Mouse (Mus musculus) thymus, adult 2 months (tissue): Measurements from ENCODE around the gene Thsd7b.

ENCODE experiments used
- CTCF ChIP-seq: fragments of 200-500 bp; IDR thresholded peaks from 2 replicates; pipeline ENCODE4 v1.5.1; 2012; ENCODE audit warnings: mild to moderate bottlenecking, control low read depth, low read length, moderate library complexity, borderline replicate concordance; ENCODE audit not compliant: control insufficient read depth, poor library complexity, insufficient read depth; ENCODE audit errors: extremely low read depth
- POLR2A ChIP-seq: fragments of 200-500 bp; IDR thresholded peaks from 2 replicates; pipeline ENCODE4 v1.6.1; 2012; ENCODE audit warnings: mild to moderate bottlenecking, low read length, control low read depth, moderate library complexity; ENCODE audit not compliant: control insufficient read depth, poor library complexity, insufficient read depth; ENCODE audit errors: extremely low read depth

DNA sequence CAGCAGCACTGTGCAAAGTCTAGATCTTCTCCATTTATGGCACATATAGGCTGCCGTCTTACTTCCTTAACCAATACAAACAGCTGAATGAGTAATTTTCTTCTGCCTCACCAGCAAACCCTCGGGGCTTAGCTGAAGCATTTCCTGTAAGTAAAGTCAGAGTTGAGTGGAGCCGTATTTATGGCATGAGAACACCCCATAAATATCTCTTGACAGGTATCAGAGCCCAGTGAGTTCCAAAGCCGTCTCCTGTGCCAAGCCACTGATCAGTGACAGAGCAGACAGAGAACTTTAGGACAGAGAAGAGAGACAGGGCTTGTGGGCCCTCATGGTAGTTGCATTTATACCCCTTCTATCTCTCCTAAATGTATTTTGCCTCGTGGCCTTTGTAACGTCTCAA is 313.5 kb downstream of the Thsd7b start:
- no peak for TF ChIP-seq POLR2A
- no peak for TF ChIP-seq CTCF
